In genomic region chr10:69728876-69729275, GRCm38 (mm10) we compare ENCODE assay signal across 14 mouse cellular contexts.
"Had no signal": no experiment of that assay in that cellular context is flagged by ENCODE, and none has a peak within 500 bp of the region (broad histone marks: within the 10 kb centered on the region; RNA-seq: fewer than 3 reads in every experiment).

No protein-coding gene starts in this region.

- ATAC-seq: lung, postnatal 0 days; midbrain, embryonic 13.5 days had no signal

- H3K9me3 ChIP-seq: limb, embryonic 10.5 days; liver, embryonic 15.5 days; midbrain, embryonic 13.5 days; neural tube, embryonic 12.5 days; stomach, embryonic 15.5 days had no signal

- H3K36me3 ChIP-seq: limb, embryonic 10.5 days; liver, embryonic 15.5 days; midbrain, embryonic 13.5 days; neural tube, embryonic 12.5 days; stomach, embryonic 15.5 days had no signal

- H3K27ac ChIP-seq: limb, embryonic 10.5 days; liver, embryonic 15.5 days; midbrain, embryonic 13.5 days; neural tube, embryonic 12.5 days; stomach, embryonic 15.5 days had no signal

- H3K4me3 ChIP-seq: limb, embryonic 10.5 days; liver, embryonic 15.5 days; midbrain, embryonic 13.5 days; neural tube, embryonic 12.5 days; stomach, embryonic 15.5 days had no signal

- H3K27me3 ChIP-seq: liver, embryonic 15.5 days; midbrain, embryonic 13.5 days; neural tube, embryonic 12.5 days; stomach, embryonic 15.5 days had no signal

- H3K4me1 ChIP-seq: liver, embryonic 15.5 days had no signal

- H3K4me2 ChIP-seq: liver, embryonic 11.5 days; liver, embryonic 15.5 days; midbrain, embryonic 13.5 days; neural tube, embryonic 12.5 days; stomach, embryonic 15.5 days had no signal

- DNase-seq: kidney, postnatal 25 days; layer of hippocampus, adult 9-11 months; lung, adult 2 months; lung, postnatal 36 days; right cerebral cortex, postnatal 14 days; thymus, adult 2 months; thymus, postnatal 25 days had no signal

- H3K9ac ChIP-seq: liver, embryonic 15.5 days; midbrain, embryonic 13.5 days; neural tube, embryonic 12.5 days; stomach, embryonic 15.5 days had no signal
